Mouse (Mus musculus): ENCODE measurements around the gene Insm2. TPM values are rescaled to one million over a fixed set of nuclear protein-coding genes. Genes with fewer than 3 reads are reported as not detected.
"Not testable (repeated sequence)": the region's sequence is repeated elsewhere in the genome, so short reads cannot be mapped to it uniquely, and the experiment has no call there.

Gene Insm2
- under 1 TPM; 0.51 to 0.77 TPM for total RNA-seq (2021)

DNA sequence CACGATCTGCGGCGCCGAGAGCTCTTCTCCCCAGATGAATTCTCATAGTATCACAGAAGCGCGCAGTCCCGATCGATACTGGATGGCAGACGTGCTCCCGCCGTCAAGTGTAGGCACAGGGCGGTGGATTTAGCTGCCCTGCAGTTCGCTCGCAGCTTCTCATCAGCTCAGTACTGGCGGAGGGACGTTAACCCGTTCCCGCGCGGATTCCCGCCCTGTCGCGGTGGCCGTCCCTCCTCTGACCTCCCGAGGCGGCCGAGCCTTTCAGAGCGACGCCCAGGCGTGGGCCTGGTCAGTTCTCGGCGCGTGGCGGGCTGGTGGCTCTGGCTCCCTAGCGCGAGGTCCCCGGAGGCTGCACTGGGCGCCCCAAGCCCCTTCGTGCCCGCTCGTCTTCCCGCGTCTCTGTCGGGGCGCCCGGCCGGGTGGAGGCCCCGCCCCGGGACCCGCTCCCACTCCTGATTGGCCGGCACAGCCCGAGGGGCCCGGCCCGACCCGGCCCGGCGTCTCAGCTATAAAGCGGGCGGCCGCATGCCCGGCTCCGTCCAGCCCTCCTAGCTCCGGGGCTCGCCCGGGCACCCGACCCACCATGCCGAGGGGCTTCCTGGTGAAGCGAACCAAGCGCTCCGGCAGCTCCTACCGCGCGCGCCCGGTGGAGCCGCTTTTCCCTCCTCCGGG is at the start of gene Insm2:
Insm2 (plus strand) TSS at position 541 of the 675 bp plus-strand sequence.
- intact Hi-C loops (cut with DNase I): no loop called here
- peak in 1 of 2 experiments; percentile 42 for DNase-seq (ENCODE audit: extremely low spot score in 1 of 2, low spot score in 2 of 2)

DNA sequence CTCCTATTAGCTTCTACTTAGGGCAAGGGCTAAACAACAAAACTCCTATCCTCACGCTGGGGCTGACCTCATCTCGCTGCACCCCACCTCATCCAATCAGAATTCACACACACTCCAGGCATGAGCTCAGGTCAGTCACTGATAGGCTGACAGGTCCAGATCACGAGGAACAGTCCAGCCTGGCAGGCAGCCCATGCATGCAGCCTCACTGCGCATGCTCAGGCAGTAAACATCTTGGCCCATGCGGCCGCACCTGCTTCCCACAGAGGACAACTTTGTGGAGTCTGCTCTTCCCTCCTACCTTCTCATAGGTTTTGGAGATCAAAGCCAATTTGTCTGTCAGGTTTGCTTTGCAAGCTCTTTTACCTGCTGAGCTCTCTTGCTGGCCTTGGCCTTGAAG is 44.3 kb upstream of the Insm2 start:
- DNase-seq (ENCODE audit: extremely low spot score in 1 of 2, low spot score in 2 of 2): not testable (repeated sequence)

DNA sequence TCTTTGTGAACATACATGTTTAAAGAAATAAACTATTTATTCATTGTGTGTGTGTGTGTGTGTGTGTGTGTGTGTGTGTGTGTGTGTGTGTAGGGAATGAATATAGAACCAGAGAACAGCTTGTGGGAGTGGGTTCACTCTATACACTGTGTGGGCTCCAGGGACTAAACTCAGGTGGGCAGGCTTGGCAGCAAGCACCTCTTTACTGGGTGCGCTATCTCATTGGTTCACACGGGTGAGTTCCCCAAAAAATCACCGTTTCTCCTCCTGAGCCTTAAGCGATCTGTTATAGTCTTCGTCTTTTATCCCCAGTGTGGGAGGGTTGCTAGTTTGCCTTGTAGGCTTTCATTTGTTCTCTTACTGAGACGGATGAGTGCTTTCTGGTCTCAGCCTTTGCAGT is 41.4 kb upstream of the Insm2 start:
- no peak for DNase-seq (ENCODE audit: extremely low spot score in 1 of 2, low spot score in 2 of 2)

More for the DNA sequence above, 44.3 kb upstream of the Insm2 start:
- intact Hi-C loops (cut with DNase I): not testable (repeated sequence)

DNA sequence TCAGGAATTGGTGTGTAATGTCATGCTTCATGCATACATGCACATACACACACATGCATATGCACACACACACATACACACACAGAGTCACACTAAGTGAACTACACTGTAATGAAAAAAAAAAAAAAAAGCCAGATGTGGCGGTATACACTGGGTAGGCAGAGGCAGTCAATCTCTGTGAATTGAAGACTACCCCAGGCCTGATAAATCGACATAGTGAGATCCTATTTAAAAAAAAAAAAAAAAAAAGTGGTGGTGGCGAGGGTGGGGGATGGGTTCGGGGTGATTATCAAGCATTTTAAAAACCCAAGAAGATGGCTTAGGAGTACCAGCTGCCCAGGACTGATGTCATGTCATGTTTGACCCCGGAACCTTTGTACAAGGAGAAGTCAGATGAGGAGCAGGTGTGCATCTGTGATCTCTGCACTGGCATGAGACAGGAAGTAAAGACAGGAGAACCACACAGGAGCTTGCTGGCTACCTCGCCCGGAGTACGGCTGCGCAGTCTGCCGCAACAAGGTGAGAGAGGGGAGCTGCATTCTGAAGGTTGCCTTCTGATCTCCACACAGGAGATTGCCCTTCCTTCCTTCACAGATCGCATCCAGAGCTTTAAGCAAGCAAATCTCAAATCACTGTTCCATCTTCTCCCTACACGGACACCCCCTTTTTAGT is 39.9 kb upstream of the Insm2 start:
- intact Hi-C loops (cut with DNase I): no loop called here
- DNase-seq (ENCODE audit: extremely low spot score in 1 of 2, low spot score in 2 of 2): no peak

More for the DNA sequence above, 41.4 kb upstream of the Insm2 start:
- intact Hi-C loops (cut with DNase I): no loop called here

DNA sequence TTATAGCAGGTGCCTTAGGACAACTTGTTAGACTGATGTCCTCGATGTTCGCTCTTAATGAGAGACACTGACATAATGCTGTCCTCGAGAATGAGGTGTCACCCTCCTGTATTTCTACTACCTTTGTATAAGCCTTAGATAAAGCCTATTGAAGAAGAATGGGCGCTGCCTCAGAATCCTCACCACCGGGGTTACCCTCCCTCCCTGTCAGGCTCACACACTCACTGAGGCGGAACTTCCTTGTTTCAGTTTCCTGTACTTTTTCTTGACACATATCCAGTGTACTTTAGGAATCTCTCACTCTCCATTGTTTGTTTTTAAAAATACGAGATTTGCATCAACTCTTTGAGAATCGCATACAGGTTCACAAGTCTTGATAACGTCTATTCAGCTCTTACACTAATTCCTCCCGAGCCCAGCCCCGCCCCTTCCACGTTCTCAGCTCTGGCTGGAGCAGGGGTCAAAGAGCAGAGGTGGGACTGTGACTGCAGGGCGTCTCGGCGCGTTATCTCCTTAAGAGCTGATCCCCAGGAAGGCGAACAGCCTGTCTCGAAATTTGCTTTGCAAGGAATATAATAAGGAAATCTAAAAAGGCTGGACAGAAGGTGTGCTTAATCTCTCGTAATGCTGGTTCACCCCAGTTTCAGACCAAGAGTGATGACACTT is 39.1 kb upstream of the Insm2 start:
- intact Hi-C loops (cut with DNase I): no loop called here
- no peak for DNase-seq (ENCODE audit: extremely low spot score in 1 of 2, low spot score in 2 of 2)

DNA sequence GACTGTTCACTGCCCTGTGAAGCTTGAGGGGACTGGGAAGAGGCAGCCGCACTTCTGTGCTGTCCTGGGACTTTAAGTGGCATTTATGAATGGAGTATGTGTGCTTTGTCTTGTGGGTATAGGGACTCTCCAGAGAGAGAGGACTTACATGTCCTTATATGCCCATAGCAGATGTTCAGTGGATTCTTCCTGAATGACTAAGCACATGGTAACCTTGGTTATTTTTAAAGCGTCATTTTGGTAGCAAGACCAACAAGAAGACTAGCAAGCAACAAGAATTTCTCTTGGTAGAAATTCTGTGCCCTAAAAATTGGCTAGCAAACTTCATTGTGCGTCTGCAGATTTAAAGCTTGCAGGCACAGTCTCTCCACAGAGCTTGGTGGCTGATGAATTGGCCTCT is 35.5 kb upstream of the Insm2 start:
- DNase-seq (ENCODE audit: extremely low spot score in 1 of 2, low spot score in 2 of 2): no peak

DNA sequence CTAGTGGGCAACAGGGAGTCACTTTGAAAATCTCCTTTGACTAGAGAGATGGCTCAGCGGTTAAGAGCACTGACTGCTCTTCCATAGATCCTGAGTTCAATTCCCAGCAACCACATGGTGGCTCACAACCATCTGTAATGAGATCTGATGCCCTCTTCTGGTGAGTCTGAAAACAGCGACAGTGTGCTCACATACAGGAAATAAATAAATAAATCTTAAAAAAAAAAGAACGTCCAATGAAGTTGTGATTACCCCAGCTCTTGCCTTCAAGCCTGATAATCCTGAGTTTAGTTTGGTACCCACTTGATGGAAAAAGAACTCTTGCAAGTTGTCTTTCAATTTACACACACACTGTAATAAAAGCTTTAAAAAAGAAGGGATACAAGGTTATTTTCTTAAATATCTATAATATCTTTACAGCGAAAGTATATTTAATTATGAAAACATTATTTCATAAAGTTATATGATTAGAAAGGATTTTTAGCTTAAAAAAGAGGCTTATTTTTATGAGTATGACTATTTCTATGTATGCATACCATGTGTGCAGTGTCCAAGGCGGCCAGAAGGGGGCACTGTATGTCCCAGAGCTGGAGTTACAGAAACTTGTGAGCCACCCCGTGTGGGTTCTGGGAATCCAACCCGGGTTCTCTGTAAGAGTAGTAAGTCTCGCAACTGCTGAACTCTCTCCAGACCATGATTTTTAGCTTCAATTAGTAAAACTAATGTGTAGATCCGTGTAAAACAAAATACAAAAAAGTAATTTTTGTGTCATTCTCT is 34.9 kb upstream of the Insm2 start:
- intact Hi-C loops (cut with DNase I): no loop called here
- no peak for DNase-seq (ENCODE audit: extremely low spot score in 1 of 2, low spot score in 2 of 2)

More for the DNA sequence above, 35.5 kb upstream of the Insm2 start:
- intact Hi-C loops (cut with DNase I): no loop called here

DNA sequence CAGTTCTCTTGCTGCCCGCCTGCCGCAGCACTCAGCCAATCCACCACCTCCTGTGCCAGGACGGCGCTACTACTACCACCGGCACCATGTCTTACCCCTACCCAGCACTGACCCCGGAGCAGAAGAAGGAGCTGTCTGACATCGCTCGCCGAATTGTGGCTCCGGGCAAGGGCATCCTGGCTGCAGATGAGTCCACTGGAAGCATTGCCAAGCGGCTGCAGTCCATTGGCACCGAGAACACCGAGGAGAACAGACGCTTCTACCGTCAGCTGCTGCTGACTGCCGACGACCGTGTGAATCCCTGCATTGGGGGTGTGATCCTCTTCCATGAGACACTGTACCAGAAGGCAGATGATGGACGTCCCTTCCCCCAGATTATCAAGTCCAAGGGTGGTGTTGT is 34.0 kb upstream of the Insm2 start, which contains the start of gene Aldoart2:
Aldoart2 (plus strand) TSS at position 34 of the 400 bp plus-strand sequence.
- intact Hi-C loops (cut with DNase I): no loop called here
- no peak for DNase-seq (ENCODE audit: extremely low spot score in 1 of 2, low spot score in 2 of 2)

DNA sequence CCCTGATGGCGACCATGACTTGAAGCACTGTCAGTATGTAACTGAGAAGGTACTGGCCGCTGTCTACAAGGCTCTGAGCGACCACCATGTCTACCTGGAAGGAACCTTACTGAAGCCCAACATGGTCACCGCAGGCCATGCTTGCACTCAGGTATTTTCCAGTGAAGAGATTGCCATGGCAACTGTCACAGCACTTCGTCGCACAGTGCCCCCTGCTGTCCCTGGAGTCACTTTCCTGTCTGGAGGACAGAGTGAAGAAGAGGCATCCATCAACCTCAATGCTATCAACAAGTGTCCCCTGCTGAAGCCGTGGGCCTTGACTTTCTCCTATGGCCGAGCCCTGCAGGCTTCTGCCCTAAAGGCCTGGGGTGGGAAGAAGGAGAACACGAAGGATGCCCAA is 33.4 kb upstream of the Insm2 start:
- no peak for DNase-seq (ENCODE audit: extremely low spot score in 1 of 2, low spot score in 2 of 2)
- intact Hi-C loops (cut with DNase I): no loop called here

DNA sequence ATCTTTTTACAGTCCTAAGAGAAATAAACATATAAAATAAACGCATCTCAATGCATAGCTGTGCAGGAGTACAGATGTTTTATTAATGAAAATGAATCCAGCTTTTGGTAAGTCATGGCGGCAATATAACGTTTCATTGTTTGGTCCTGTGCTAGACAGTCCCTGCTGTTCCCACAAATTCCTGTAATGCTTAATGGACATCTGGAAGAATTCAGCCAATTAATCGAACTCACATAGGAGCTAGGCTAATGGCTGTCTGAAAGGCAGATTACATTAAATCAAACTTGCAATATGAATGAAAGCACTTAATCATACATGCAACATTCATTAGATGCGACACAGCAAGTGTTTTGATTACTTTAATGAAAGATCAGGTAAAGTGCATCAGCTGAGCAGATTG is 32.4 kb upstream of the Insm2 start:
- intact Hi-C loops (cut with DNase I): no loop called here
- DNase-seq (ENCODE audit: extremely low spot score in 1 of 2, low spot score in 2 of 2): no peak

DNA sequence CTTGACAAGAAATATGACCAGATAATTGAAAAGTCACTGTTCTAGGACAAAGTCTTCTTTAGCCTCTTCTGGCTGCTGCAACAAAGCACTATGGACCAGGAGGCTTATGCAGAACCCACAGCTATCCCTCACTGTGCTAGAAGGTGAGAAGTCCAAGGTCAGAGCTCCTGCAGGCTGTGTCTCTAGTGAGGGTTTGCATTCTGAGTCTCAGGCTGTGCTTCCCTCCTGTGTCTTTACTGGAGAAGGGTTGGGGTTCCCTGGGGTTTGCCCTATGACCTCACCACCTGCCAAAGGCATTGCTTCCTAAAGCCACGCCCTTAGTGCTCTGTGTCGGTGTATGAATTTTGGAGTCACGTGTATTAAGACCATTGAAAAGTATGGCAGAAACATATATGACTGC is 30.8 kb upstream of the Insm2 start:
- no peak for DNase-seq (ENCODE audit: extremely low spot score in 1 of 2, low spot score in 2 of 2)
- intact Hi-C loops (cut with DNase I): no loop called here

DNA sequence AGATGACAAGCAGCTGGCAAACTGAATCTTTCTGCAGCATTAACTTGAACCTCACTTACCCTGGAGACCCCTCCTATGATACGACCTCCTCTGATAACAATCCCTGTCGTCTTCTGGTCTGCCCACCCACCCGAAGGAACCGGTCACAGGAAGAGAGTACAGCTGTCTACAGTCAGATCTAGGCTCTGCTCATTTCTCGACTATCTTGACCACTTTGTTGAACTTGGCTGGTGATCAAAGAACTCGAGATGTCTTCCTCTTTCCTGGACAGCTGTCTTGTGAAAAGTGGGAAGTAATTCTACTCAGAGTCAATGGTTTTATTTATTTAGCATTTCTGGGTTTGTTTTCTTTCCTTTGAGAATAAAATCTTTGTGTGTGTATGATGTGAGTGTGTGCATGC is 29.6 kb upstream of the Insm2 start:
- intact Hi-C loops (cut with DNase I): no loop called here
- no peak for DNase-seq (ENCODE audit: extremely low spot score in 1 of 2, low spot score in 2 of 2)

DNA sequence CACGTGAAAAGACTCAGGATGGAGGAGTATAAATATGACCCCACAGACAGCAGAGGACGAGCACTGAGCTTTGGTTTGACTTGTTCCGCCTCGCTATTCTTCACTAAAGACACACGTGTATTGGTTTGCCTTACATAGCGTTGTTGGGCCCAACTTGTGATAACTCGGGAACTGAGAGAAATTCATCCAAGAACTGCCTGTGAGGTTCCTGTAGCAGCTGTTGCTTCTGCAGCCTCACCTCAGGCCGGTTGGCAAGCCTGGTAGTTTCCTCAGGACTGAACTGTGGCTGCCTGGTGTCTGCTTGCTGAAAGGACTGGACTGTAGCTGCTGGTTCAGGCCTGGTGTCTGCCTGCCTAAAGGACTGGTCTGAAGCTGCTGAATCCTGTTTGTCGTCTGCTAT is 28.6 kb upstream of the Insm2 start:
- DNase-seq (ENCODE audit: extremely low spot score in 1 of 2, low spot score in 2 of 2): no peak
- intact Hi-C loops (cut with DNase I): no loop called here

DNA sequence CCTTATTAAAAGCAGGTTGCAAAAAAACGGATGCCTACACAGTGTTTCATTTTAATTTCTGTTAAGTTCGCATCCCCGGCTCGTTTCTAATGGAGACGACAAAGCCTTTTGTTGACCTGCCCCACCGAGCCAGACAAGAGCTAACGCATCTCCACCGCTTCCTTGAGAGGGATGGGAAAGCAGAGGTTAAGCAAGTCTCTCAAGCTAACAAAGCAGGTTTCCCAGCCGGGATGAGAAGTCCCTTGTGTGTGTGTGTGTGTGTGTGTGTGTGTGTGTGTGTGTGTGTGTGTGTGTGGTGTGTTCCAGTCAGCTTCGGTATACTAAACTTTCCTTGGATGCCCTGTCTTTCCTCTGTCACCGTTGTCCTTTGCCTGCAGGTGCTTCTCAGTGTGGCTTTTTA is 28.0 kb upstream of the Insm2 start:
- DNase-seq (ENCODE audit: extremely low spot score in 1 of 2, low spot score in 2 of 2): no peak
- intact Hi-C loops (cut with DNase I): no loop called here

DNA sequence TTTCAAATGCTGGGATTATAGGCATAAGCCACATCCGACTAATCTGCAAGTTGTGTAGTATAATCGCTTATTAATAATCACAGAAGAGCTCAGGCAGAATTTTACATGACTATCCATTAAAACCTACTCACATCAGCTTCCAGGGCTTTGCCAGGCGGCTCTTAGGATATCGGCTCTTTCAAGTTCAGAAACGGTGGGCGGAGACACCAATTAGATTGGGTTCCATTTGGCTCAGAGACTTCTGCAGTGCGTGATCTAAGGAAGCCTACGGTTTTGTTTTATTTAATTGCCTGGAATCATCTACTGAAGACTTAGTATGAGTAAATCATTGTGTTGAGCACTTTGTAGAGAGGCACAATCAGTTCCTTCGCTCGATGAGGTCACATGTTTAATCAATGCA is 27.6 kb upstream of the Insm2 start:
- no peak for DNase-seq (ENCODE audit: extremely low spot score in 1 of 2, low spot score in 2 of 2)
- intact Hi-C loops (cut with DNase I): no loop called here

DNA sequence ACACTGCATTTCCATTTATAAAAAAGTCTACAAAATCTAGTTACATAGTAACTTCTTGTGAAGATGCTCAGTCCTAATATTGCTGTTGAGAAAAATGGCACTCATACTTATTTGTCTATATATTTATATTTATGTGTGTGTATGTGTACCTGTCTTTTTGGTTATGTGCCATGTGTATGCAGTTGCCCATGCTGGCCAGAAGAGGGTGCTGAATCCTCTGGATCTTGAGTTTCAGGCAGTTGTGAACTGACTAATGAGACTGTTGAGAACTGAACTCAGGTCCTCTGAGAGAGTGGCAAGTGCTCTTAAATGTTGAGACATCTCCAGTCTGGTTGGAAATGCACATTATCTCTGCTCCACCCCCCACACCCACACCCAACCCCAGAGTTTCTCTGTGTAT is 26.1 kb upstream of the Insm2 start:
- no peak for DNase-seq (ENCODE audit: extremely low spot score in 1 of 2, low spot score in 2 of 2)
- intact Hi-C loops (cut with DNase I): no loop called here

DNA sequence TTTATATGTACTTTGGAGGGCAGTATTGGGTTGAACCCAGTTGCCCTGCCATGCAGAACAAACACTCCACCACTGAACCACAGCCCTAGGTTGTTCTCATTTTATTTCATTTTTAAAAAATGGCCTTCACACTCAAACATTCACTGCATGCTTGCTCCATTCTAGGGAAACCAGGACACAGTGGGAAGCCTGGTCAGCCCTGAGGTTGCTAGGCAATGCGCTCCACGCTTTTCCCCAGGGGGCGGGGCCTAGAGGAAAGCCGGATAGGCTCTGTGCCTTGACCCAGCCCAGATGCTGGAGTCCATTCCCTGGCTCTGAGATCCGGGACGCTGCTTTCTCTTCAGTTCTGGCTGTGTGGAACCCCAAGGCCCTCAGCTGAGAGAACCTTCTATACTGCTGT is 25.4 kb upstream of the Insm2 start:
- DNase-seq (ENCODE audit: extremely low spot score in 1 of 2, low spot score in 2 of 2): peak in 1 of 2 experiments; percentile 78
- intact Hi-C loops (cut with DNase I): no loop called here

DNA sequence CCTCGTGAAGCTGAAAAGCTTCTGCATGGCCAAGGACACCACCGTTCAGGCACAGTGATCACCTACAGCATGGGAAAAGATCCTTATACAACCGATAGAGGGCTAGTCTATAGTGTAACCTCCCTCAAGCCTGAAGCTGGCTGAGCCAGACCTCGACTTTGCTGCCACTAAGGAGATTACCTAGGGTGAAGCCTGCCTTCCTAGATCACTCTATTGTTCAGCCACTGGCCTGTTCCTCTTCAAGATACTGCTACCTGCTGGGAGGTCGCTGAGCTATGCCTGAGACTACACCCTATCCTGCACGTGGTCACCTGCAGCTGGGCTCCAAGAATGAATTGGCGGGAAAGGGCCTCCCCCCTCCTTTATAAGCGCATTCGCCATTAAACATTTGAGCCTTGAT is 12.3 kb upstream of the Insm2 start:
- DNase-seq (ENCODE audit: extremely low spot score in 1 of 2, low spot score in 2 of 2); intact Hi-C loops (cut with DNase I): not testable (repeated sequence)

DNA sequence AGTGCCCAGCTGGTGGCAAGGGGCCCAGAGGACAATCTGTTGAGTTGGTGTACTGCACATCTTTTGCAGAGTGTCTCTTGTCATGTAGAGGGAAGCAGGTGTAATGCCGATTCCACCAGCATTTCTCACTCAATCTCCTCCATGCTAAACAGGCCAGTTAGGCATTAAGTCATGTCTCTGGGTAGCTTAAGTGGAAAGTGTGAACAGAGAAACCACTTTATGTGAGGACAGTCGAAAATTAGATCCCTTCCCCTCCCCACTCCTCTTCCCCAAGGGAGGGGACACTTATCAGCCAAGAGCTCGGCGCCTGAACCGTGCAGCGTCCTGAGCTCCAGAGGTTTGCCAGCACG is 715 bp upstream of the Insm2 start:
- no peak for DNase-seq (ENCODE audit: extremely low spot score in 1 of 2, low spot score in 2 of 2)
- intact Hi-C loops (cut with DNase I): no loop called here

All from left cerebral cortex, postnatal 10 days (tissue).